Mouse (Mus musculus) erythroblast, embryonic 14.5 days (primary cell): Measurements from ENCODE around the gene Atxn1.

Experiments
- GATA1 ChIP-seq: IDR thresholded peaks from 2 replicates; pipeline ENCODE4 v1.6.1; 2012; ENCODE audit warnings: low read length, inconsistent platforms, mixed read lengths
- TAL1 ChIP-seq: IDR thresholded peaks from 3 replicates; pipeline ENCODE4 v1.6.1; 2012; ENCODE audit warnings: low read length, inconsistent platforms, mixed read lengths

GRCm38 (mm10) chr13:45750627-45751026, 214.2 kb downstream of the Atxn1 start:
- TF ChIP-seq TAL1 (no peak), GATA1 (no peak)
